Mouse (Mus musculus): Measurements from ENCODE around the gene Ebf4.
A peak's percentile ranks its signal among the peaks of the same experiment; 100 is the strongest.

Gene Ebf4

GRCm38 (mm10) chr2:130386212-130386611, 91.2 kb downstream of the Ebf4 start:
- DNase-seq (ENCODE audit: low spot score) = peak; percentile 14

GRCm38 (mm10) chr2:130388796-130389195, 93.8 kb downstream of the Ebf4 start:
- DNase-seq (ENCODE audit: low spot score) = no peak

- no peak for DNase-seq (ENCODE audit: low spot score)
Observed at GRCm38 (mm10) chr2:130390993-130391625, 96.1 kb downstream of the Ebf4 start.

DNA sequence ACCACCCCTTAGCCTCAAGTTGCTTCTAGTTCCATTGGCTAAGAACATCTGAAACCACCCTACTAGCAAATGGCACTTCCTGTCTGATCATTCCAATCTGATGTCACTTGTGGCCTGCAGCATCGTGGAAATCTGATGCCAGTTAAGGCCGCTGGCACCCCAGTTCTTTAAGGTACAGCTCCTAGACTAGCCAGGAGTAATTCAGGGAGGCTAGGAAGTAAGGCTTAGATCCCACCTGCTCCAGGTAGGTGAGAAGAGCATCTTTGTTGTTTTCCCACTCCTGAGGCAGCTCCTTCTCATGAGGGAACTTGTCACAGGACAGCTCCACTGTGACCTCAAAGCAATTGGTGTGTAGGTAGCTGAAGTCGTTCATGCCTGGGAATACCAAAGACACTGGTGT, 97.9 kb downstream of the Ebf4 start:
- no peak for DNase-seq (ENCODE audit: low spot score)

DNA sequence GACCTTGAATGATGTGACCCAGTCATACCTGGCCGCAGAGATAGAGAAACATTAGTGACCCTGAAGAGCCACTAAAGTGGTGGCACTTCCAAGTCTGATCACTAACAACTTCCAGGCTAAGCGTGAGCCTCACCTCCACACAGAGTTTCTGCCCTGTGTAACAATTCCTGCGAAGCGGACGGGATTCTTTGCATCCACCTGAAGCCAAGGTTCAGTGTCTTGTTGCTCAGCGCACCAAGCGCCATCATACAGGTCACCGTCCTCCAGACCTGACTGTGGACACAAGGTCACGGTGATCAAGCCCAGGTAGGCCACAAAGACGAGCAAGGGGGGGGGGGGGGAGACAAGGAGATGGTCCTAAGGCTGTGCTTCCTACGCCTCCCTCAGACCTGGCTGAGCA, 100.7 kb downstream of the Ebf4 start:
- DNase-seq (ENCODE audit: low spot score) = no peak

GRCm38 (mm10) chr2:130397186-130397985, 102.4 kb downstream of the Ebf4 start, which contains the start of gene Cpxm1:
Gene Cpxm1, minus strand, starts transcription at chr2:130397574.
- no peak for DNase-seq (ENCODE audit: low spot score)

GRCm38 (mm10) chr2:130398091-130398490, 103.1 kb downstream of the Ebf4 start:
- peak; percentile 16 for DNase-seq (ENCODE audit: low spot score)

DNA sequence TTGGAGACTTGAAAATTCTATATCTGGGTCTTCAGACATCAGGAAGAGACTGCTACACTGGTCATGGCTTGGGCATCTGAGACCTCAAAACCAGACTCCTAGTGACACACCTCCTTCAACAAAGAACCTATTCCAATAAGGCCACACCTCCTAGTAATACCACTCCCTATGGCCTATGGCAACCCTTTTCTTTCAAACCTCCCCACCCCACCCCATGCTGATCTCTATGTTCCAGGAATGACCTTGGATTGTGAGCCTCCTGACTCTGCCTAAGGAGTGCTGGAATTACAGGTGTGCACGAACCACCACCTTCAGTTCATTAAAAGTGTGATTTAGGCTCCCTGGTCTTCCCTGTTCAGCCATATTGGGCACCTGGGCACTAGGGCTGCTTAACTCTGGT, 105.1 kb downstream of the Ebf4 start:
- no peak for DNase-seq (ENCODE audit: low spot score)

GRCm38 (mm10) chr2:130401891-130402290, 106.9 kb downstream of the Ebf4 start:
- DNase-seq (ENCODE audit: low spot score) = no peak

GRCm38 (mm10) chr2:130404939-130405338, 110.0 kb downstream of the Ebf4 start, which contains the start of the genes Gm28372 and 1700020A23Rik:
Gene Gm28372, plus strand, starts transcription at chr2:130405239.
Gene 1700020A23Rik, plus strand, starts transcription at chr2:130405259.
- no peak for DNase-seq (ENCODE audit: low spot score)

DNA sequence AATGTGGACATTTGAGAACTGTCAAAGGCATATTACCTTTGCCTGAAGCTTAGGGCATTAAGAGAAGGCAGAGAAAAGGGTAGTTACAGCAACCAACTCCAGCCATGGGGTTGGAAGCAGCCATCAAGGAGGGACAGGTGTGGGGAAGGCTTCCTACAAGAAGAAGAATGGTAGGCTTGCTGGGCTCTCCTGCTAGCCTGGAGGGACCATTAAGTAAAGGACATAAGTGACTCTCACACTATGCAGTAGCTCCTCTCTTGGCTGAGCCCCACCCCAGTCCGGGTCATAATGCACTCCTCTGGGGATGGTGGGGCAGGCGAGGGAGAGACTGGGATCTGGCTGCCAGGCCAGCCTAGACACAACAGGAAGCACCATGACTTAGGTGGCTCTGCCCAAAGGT, 111.2 kb downstream of the Ebf4 start, which contains the start of gene Tmem239:
Tmem239 (plus strand) TSS at position 301 of the 400 bp plus-strand sequence.
- no peak for DNase-seq (ENCODE audit: low spot score)

DNA sequence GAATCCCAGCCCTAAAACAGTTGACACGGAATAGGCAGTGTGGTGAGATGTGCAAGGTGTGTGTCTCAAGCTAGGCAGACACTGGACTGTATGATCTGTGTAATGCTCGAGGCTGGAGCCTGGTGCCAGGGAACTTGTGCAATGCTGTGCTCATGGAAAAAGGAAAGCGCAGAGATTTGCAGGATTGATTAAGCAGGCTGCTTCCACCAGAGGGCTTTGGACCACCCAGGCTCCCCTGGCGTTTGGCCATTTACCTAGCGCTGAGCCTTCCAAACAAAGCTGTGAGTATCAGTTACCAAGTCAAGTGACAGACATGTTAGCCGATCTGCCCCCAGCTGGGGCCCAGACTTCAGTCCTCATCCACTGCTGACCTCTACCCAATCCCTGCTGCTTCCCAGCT, 113.2 kb downstream of the Ebf4 start:
- no peak for DNase-seq (ENCODE audit: low spot score)

GRCm38 (mm10) chr2:130411558-130412495, 116.9 kb downstream of the Ebf4 start:
- DNase-seq (ENCODE audit: low spot score) = peak; percentile 74

DNA sequence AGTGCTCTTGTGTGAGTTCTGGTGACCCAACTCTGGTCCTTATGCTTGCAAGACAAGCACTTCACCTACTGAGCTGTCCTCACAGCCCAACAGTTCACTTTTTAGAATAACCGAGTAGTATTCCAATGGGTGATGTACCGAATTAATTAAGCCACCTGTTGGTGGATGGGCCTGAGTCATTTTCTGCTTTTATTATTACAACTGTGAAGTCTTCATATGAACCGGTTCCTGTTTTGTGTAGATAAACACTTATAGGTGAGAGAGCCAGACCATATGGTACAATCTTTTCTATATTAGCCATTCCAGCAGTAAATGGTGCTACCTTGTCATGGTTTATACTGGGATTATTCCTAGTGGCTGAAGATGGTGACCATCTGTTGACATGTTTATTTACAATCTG, 117.8 kb downstream of the Ebf4 start:
- DNase-seq (ENCODE audit: low spot score) = no peak

- no peak for DNase-seq (ENCODE audit: low spot score)
Observed at GRCm38 (mm10) chr2:130414094-130414856, 119.3 kb downstream of the Ebf4 start.

All from lung, postnatal 25 days (tissue).